Mouse (Mus musculus): Measurements from ENCODE around the gene Zfp810.
"Not testable (repeated sequence)": the region's sequence is repeated elsewhere in the genome, so short reads cannot be mapped to it uniquely, and the experiment has no call there.

Zfp810 gene

GRCm38 (mm10) chr9:22307156-22307919, at the start of gene Zfp810:
Zfp810 (minus strand) TSS chr9:22307648.
- peak; percentile 98 for DNase-seq

- DNase-seq, result no peak
Measured at GRCm38 (mm10) chr9:22355919-22356318, 48.5 kb upstream of the Zfp810 start.

GRCm38 (mm10) chr9:22353901-22354300, 46.5 kb upstream of the Zfp810 start:
- DNase-seq, result no peak

- no peak for DNase-seq
Measured at GRCm38 (mm10) chr9:22353465-22353864, 46.0 kb upstream of the Zfp810 start.

- DNase-seq, result no peak
Measured at GRCm38 (mm10) chr9:22340331-22340730, 32.9 kb upstream of the Zfp810 start.

- DNase-seq, result no peak
Measured at GRCm38 (mm10) chr9:22337217-22337616, 29.8 kb upstream of the Zfp810 start.

- peak; percentile 92 for DNase-seq
Measured at GRCm38 (mm10) chr9:22327475-22328387, 20.3 kb upstream of the Zfp810 start.

- no peak for DNase-seq
Measured at GRCm38 (mm10) chr9:22327099-22327474, 19.6 kb upstream of the Zfp810 start.

GRCm38 (mm10) chr9:22324579-22324978, 17.1 kb upstream of the Zfp810 start:
- no peak for DNase-seq

GRCm38 (mm10) chr9:22322381-22323211, 15.1 kb upstream of the Zfp810 start:
- no peak for DNase-seq

- no peak for DNase-seq
Measured at GRCm38 (mm10) chr9:22319109-22319508, 11.7 kb upstream of the Zfp810 start.

GRCm38 (mm10) chr9:22316047-22316446, 8.6 kb upstream of the Zfp810 start:
- DNase-seq, result not testable (repeated sequence)

- DNase-seq, result no peak
Measured at GRCm38 (mm10) chr9:22314066-22314465, 6.6 kb upstream of the Zfp810 start.

- DNase-seq, result no peak
Measured at GRCm38 (mm10) chr9:22313218-22313617, 5.8 kb upstream of the Zfp810 start.

- DNase-seq, result no peak
Measured at GRCm38 (mm10) chr9:22309651-22310050, 2.2 kb upstream of the Zfp810 start.

GRCm38 (mm10) chr9:22307920-22308262, 443 bp upstream of the Zfp810 start:
- DNase-seq, result not testable (repeated sequence)

GRCm38 (mm10) chr9:22306726-22307125, 722 bp downstream of the Zfp810 start:
- DNase-seq, result peak; percentile 30

- no peak for DNase-seq
Measured at GRCm38 (mm10) chr9:22302199-22302598, 5.2 kb downstream of the Zfp810 start.

- DNase-seq, result peak; percentile 5
Measured at GRCm38 (mm10) chr9:22278733-22279132, 28.7 kb downstream of the Zfp810 start.

- no peak for DNase-seq
Measured at GRCm38 (mm10) chr9:22268886-22269285, 38.6 kb downstream of the Zfp810 start.

GRCm38 (mm10) chr9:22262611-22263010, 44.8 kb downstream of the Zfp810 start:
- no peak for DNase-seq

GRCm38 (mm10) chr9:22261594-22261993, 45.9 kb downstream of the Zfp810 start:
- DNase-seq, result no peak

GRCm38 (mm10) chr9:22260092-22260422, 47.4 kb downstream of the Zfp810 start:
- no peak for DNase-seq
